Comparison of ENCODE assay signal across 8 mouse cellular contexts in genomic region chr9:95511472-95512330, GRCm38 (mm10). TPM values are rescaled to one million over a fixed set of nuclear protein-coding genes. Genes with fewer than 3 reads are reported as not detected.
DNase-seq lines count a peak whose midpoint lies in the region; ATAC-seq and TF ChIP-seq lines count a peak whose summit lies in the region.

TSS of gene U2surp (minus strand) at chr9:95511996.

- POLR2A ChIA-PET in Patski (lab: Charles Lee) = interaction anchor here (1.2 kb wide), 1 partner anchor 33 kb away, joined by 5 read pairs; no protein-coding TSS in a partner anchor

- TF ChIP-seq CTCF in Patski (IDR thresholded peaks at IDR 0.05) = no peak

- H3K4me3 ChIP-seq in hindbrain, embryonic 13.5 days = peak within 1 kb of the TSS; percentile 98

- 0 out of 2 replicates have a peak, but pooled peaks cover 3% of the 10 kb centered on the region for H3K36me3 ChIP-seq in hindbrain, embryonic 13.5 days

- in situ Hi-C loops in Patski (cut with MboI; ENCODE audit: low pct_unique_long_range_greater_than_20kb) = no loop called here

- CTCF ChIA-PET in Patski (lab: Charles Lee) = no interaction called here

- WGBS in hindbrain, embryonic 13.5 days = under 1% methylated on average over 74 of the region's 74 CpGs

- H3K4me1 ChIP-seq in hindbrain, embryonic 13.5 days (replicated peaks) = peaks cover 19% of the 10 kb centered on the region

- no peaks in the 10 kb centered on the region for H3K27me3 ChIP-seq in Patski
- H3K27me3 ChIP-seq in hindbrain, embryonic 13.5 days = no peaks in the 10 kb centered on the region

- H3K4me2 ChIP-seq in hindbrain, embryonic 13.5 days = peak within 1 kb of the TSS; percentile 84

- no peaks in the 10 kb centered on the region for H3K9me3 ChIP-seq in hindbrain, embryonic 13.5 days

- H3K9ac ChIP-seq in hindbrain, embryonic 13.5 days = peak within 1 kb of the TSS; percentile 94

- peak; percentile 91 for ATAC-seq in Patski
- ATAC-seq in hindbrain, embryonic 13.5 days (ENCODE audit: low FRiP score) = peak; percentile 97

- peak; percentile 74 for DNase-seq in Patski (ENCODE audit: low read depth, low spot score)
- peak; percentile 98 for DNase-seq in cerebellum, postnatal 14 days
- DNase-seq in frontal cortex, postnatal 14 days (ENCODE audit: low spot score in 2 of 2) = peak; percentile 94
- DNase-seq in layer of hippocampus, postnatal 25 days (ENCODE audit: extremely low spot score in 1 of 2, low spot score in 1 of 2) = peak; percentile 89 to 90
- DNase-seq in lung, postnatal 25 days (ENCODE audit: low spot score) = peak; percentile 96
- peak; percentile 96 for DNase-seq in retina, embryonic 14.5 days (ENCODE audit: low spot score)
- peak; percentile 97 for DNase-seq in thymus, postnatal 4 days

- H3K27ac ChIP-seq in hindbrain, embryonic 13.5 days = peak within 1 kb of the TSS; percentile 92

RNA-seq across cellular contexts. Expression of gene U2surp, which starts in this region (rescaled TPM):
- 50.6 TPM for polyA plus RNA-seq in Patski (2021)
- 156 and 158 TPM in 2 replicates for polyA plus RNA-seq in hindbrain, embryonic 13.5 days (2015; fragmentation: Nextera tagmentation; extraction: Ambion mirVana)
- total RNA-seq in layer of hippocampus, postnatal 25 days (2021) = 10 to 100 TPM; 59.3 to 70.8 TPM

Comparison
In these comparisons a context has a peak if more than half of its experiments do, and no peak if none do; other contexts are left out.
1. Peak in every context shown above with its lines: DNase-seq, ATAC-seq, H3K4me3 ChIP-seq and H3K27ac ChIP-seq.